Mouse (Mus musculus): ENCODE data around the gene Fgfr2.

Gene Fgfr2

DNA sequence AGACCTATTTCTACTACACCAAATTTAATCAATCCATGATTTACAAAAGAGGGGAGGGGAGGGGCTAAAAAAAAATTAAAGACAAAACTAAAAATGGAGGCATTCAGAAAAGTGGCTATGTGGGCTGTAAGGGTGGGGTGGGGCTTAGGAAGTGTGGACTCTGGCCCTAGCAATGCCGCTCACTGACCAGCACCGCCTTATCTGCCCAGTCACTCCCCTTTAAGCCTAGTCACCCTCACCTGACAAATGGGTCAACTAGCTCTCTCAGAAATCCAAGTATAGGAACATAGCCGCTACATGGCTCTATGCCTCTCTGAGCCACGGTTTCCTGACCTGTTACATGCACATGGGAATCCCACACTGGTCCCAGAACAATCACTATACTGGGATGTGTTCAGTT lies 336.1 kb downstream of the Fgfr2 start:
- in situ Hi-C loops (cut with MboI, MseI), result no loop called here

DNA sequence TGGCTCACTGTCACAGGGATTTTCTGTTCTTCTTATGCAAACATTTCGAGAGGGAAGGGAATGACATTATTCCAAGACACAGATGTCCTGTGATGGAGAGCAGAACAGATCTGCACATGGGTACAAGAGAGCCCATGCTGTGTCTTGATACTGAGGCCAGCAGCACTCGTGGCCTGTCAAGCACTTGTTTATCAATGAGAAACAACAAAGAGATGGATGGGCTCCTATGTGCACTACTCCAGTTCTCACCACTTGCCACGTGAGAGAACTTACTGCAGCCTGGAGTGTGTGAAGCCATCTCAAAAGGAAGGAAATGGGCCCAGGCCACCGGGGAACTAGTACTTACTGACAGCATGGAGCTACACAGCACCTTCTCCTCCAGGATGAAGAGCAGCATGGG lies 336.6 kb downstream of the Fgfr2 start:
- in situ Hi-C loops (cut with MboI, MseI), result no loop called here

DNA sequence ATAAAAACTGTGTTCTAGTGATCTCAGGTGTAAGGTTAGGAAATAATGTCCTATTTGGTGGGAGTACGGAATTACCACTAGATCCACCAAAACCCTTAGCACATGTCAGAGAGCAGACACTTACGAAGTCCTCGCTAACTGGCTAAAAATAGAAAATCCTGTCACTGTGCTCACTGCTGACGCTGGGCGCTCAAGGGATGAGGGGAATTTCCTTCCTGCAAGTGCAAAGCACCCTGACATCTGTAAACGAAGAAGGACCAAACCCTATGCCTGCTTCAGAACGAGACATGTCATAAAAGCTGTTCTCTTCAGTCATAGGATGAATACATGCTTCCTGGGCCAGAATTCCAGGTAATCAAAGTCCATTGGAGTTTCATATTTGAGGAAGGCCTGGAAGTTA lies 337.1 kb downstream of the Fgfr2 start:
- in situ Hi-C loops (cut with MboI, MseI), result no loop called here

DNA sequence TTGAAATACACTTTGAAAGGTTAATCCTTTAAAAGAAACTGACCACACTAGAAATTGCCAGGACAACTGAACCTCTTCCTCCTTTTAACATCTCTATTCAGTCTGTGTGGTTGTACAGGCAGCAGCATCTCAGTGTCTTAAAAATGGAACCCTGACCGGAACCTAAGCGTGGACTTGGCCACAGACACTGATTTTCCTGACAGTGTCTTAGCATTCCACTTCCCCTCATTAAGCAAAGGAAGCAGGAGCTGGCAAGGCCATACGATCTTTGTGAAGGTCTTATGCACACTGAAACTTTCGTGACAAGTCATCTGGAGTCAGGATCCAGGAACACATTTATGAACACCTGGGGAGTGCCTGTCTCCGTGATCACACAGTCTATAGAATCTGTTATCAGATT lies 339.0 kb downstream of the Fgfr2 start:
- in situ Hi-C loops (cut with MboI, MseI), result no loop called here

DNA sequence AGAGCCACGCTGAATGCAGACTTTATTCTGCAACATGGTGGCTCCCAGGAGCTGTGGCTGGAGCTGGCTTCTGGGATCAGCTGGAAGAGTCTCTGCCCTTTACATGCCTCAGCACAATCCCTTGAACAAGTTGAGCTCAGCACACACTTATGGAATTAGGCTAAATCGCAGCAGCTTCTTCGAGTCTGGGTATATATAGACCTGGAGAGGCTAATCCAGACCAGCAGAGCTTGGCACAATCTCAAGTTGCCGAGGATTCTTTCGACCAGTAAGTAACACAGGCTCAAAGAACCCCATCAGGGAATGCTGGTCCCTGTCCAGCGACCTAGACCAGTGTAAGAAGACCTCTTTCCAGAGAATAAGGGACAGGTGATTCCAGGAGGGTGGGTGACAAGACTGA lies 341.3 kb downstream of the Fgfr2 start:
- in situ Hi-C loops (cut with MboI, MseI), result no loop called here

DNA sequence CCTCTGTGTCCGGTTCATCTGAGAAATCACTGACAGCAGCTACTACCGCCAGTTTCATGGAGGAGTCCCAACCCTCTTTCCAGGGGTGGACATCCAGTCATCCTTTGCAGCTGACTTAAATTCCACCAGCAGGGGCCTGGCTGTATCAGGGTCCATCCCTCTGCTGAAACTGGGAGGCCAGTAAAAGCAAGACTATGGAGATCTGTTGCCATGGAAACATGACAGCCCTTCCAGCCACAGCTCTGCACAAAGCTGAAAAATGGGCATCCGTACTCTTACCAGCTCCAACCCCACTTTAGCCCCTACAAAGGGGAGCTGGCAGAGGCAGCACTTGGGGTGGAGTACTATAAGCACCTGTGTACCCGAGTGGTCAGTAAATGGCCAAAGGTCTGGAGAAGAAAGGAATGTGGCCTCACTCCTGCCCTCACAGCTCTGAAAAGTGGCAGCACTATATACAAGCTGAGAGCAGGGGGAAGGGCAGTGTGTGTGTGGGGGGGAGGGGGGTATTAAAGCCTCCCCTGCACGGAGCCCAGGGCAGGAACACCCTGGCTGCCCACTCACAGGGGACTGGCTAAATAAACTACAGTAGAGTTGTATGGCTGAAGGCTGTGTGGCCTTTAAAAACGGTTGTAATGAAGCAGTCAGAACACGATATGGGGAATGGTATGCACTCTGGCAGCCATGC lies 341.9 kb downstream of the Fgfr2 start:
- in situ Hi-C loops (cut with MboI, MseI), result no loop called here

DNA sequence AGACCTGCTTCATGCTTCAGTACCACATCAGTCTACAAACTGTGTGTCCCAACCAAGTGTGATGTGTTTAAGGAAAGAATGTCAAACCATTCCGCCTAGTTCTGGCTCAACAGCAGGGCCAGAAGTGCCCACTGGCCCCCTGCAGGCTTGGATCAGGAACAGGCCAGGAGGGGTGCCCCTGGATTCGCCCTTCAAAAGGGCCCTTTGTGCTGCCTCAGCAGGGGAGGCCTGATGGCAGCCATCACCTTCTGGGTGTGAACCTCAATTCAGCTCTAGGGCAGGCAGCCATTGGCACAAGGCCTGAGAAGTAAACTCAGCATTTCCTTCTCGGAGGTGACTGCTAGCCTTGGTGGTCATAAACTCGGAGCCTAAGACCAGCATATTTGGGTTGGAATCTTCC lies 342.5 kb downstream of the Fgfr2 start:
- in situ Hi-C loops (cut with MboI, MseI), result no loop called here

DNA sequence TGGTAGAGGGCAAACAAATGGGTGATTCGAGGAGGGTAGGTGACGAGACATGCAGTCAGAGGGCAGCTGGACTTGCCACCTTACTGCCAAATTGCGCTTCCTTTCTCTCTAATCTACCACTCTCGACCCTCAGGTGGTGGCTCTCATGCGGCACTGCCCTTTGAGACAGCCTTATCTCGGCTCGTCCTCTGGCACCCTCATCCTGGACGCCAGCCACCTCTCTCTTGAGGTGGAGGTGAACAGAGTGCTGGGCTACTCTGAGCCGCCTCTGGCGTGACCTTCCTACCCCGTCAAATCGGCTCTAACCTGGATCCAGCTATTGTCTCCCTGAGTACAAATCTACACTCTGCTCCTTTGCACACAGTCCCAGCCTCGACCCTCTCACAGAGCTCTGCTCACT lies 344.5 kb downstream of the Fgfr2 start:
- in situ Hi-C loops (cut with MboI, MseI), result no loop called here

DNA sequence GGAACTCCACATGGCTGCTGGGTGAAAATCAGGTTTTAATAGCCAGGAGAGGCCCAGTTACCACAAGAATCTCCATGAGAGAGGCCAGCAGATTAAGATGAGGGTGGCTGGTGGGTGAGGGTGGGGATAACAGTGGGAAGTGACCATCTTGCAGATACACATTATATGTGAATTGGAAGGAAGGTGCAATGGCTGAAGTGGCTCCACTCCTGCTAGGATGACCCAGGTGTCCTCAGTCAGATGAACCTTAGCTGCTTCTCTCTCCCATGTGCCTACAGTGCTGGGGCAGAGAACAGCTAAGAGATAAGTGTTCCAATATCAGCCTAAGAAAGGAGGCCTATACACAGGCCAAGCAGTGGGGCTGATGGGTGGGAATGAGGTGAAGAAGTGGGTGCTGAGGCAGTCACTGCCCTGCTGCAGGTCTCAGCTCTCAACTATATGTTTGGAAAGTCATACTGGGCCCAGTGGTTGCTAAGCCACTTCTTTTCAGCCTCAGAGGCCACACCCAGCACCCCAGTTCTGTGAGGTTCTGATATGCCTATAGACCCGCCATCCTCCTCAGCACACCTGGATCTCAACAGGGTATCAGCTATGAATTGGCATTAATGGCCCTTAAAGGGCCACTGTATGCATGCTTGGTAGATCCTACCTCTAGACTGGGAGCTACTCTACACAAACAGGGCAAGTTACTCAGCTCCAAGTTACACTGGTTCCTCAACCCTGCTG lies 345.3 kb downstream of the Fgfr2 start:
- in situ Hi-C loops (cut with MboI, MseI), result no loop called here

DNA sequence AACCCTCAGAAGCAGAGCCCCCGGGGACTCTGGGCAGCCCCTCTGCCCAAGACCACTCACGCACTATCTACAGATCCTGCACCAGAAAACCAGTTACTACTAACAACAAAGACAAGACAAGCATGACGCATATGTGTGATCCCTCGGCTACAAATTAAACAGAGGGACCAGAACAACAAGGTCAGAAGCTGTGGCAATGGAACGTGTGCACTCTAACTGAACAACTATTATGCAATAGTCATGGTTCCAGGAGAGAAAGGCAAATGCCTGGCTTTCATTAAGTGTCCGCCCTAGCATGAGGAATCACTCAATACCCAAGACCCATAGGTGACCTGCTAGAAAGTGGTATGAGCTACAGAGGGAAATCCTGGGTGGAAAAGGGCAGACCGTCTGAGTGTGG lies 346.0 kb downstream of the Fgfr2 start:
- in situ Hi-C loops (cut with MboI, MseI), result no loop called here

DNA sequence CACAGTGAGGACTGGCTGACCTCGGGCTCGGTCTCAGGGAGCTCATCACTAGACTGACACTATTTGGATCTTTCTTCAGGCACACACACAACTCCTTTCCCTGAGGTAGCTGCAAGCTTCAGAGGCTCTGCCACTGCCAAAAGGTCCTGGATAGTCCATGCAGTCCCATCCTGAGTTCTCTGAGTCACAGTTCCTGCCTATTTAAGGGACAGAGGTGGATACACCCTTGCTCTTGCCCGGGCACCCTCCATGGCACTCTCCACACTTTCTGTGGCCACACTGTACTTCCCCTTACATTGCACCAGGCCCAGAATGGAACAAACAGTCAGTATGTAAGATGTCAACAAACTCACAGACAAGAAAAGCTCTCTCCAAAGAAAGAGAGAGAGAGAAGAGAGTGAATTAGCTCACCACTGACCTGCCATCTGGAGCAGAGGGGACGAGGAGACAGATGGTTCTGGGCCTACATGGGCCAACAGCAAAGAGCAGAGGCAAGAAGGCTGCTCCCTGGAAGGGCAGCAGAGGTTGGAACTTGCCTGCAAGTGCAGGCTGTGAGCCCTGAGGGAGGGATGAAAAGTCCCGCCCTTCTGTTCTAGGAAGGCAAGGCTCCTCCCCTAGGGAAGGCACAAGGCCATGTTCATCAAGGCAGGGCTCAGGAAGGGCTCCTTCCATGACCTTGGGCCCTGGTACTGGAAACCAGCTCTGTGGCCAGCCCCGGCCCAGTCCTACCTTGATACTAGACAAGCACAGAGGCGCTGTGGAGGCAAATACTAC lies 346.6 kb downstream of the Fgfr2 start:
- in situ Hi-C loops (cut with MboI, MseI), result no loop called here

DNA sequence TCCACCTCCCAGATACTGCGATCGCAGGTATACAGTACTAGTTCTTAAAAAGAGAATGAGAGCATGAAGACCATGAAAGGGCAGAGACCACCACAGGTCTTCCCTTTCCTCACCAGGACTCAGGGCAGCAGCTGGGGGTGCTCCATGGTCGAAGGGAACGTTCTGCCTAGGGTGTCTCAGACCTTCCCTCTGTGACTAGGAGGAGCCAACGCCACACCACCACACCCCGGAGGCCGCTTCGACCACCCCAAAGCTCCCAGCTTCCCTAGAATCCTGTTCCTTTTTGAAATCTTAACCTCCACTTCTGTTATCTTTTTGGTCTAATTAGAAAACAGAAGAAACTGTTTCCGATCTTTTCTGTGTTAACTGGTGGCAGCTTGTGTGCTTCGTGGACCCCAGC lies 347.2 kb downstream of the Fgfr2 start:
- in situ Hi-C loops (cut with MboI, MseI), result no loop called here

DNA sequence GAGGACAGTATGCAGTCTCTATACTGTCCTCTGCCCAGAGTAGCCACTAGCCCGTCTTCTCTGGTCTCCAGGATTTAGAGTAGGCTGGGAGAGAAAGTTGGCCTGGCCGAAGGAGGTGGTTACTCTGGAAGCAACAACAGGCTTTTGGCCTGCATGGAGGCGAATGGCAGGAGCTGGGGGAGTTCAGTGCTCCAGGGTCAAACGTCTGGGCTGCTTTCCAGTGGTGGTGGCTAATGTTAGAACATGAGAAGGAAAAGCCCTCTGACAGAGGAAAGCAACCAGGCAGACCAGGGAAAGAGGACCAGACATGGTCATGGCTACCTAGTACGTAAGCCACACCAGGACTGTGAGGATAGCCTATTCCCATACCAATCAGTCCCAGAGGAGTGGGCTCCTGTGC lies 347.8 kb downstream of the Fgfr2 start:
- in situ Hi-C loops (cut with MboI, MseI), result no loop called here

DNA sequence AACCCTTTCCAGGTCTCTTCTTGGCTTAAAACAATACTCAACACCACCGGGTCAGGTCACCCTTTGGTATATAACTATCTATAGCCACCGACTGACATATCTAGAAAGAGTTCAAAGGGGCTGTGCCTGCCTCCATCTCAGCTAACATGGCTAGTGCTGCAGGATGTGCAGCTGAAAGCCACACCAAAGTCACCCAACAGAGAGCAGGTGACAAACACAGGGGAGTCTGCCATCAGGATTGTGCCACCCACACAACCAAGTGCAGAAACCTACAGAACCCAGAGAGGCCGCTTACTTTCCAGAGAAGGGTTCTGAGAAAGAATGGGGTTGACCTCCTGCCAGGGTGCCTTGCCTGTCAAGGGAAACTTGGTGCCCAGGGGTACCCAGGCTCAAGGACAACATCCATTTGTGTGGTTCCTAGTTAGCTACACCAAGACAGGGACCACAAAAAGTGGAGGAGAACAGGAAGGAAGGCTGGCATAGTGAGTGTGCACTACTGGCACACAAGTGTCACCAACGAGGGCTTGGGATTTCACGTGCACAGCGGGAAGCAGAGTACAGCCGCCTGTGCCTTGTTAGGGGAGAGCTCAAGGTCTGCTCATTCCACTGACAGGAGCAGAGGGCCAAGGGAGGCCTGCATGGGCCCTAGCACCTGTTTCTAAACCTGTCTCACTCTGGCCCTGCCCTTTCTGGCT lies 350.0 kb downstream of the Fgfr2 start:
- in situ Hi-C loops (cut with MboI, MseI), result loop anchor here in 1 of 2 experiments (25.0 kb wide), 1 partner anchor 1211 kb away; the partner anchor contains the start of gene Bub3

DNA sequence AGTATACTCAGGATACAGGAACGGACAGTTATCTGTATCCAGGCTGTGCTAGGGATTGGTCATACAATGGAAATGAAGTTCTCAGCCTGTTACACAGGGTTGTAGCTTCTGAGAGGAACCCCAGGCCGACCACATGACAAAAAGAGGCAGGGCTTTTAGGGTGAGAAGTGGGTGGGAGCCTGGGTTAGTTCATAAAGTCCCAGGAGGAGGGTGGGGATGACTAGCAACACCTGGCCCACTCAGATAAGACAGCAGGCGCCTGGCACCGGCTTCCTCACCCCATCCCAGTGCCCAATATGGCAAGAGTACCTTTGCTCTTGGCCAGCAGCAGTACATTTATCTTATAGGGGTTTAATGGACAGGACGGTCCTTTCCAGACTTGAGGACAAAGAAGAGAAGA lies 350.7 kb downstream of the Fgfr2 start:
- in situ Hi-C loops (cut with MboI, MseI), result loop anchor here in 1 of 2 experiments (25.0 kb wide), 1 partner anchor 1210 kb away; the partner anchor contains the start of gene Bub3

DNA sequence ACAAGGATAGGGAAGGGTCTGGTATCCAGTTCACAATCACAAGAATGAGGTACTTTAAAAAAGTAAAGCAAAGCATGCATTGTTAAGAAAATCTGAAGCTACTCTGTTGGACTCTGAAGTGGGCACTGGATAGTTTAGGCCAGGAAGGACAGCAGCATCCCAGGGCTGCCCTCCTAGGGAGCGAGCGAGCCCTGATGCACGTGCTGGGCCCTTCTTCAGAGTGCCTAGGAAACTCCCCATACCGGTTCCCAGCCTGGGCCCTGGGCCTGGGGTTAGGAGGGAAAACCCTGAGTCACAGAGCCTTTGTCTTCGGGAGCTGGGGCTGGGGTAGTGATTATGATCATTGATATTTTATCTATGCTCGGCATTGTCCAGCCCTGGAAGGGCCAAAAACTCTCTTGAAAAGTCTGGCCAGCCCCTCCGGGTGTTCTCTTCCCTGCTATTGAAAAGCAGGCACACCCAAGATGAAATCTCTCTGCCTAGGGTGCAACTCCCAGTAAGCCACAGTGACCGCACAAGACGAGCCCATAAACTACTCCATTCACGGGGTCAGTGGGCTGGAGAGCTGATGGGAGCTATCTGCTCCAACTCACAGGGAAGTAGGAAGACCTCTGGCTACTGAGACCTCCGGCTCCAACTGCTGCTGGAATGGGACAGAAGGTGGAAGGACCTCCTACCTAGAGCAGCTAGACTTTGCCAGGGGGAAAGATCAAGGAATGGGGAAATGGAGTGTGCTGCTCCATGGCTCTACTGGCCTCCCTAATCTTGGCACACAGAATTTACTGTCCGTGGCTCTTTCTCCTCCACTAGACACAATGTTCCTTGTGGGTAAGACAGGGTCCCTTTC lies 354.4 kb downstream of the Fgfr2 start:
- in situ Hi-C loops (cut with MboI, MseI), result loop anchor here (5.0 to 25.0 kb wide), 2 partner anchors 34 to 1206 kb away; partner anchors contain the start of gene Bub3 (in 1 of the 2)

DNA sequence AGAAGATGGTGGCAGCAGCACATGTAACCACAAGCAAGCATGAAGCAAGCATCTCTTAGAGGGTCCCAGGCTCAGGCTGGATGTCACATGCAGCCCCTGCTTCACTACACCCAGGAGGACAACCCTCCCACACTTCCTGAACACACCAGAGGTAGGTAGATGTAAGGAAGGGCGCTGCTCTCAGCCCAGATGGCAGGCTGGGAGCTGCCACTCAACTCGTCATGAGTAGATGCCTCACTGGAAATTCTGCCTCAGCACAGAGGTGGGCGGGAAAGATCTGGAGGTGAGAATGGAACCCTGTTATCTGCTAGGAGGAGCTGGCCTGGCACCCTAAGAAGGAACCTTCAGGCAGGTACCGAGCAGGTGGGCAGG lies 355.2 kb downstream of the Fgfr2 start:
- in situ Hi-C loops (cut with MboI, MseI), result loop anchor here (5.0 to 25.0 kb wide), 2 partner anchors 34 to 1206 kb away; partner anchors contain the start of gene Bub3 (in 1 of the 2)

DNA sequence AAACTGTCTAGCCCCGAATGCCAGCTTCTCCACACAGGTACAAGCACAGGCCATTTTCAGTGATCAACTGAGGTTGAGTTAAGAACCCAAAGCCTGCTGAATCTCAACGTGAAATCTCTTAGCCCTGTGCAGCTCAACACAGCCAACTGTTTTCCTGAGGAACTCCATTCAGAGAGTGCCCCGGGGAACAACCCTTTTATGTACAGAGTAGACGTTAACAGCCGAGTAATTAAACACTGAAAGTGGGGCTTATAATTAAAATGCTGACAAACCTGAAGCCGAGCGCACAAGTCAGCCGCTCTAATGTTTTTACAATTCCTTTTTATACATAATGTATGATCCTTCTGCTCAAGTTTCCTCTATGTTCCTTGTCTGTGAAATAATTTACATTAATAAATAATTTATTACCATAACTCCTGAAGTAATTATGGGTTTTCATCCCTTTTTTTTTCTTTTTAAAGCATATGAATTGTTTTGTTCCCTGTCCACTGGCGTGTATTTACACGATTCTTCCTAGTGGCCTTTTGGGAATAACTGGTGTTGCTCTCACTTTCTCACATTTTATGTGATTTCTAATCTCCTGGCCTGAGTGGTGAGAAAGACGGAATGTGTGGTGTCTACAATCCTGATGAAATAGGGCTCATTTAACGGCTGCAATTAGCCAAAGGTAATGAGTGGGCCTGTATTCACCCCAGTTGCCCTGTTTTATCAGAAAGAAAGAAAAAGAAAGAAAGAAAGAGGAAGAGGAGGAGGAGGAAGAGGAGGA lies 355.7 kb downstream of the Fgfr2 start:
- in situ Hi-C loops (cut with MboI, MseI), result loop anchor here (5.0 to 25.0 kb wide), 2 partner anchors 35 to 1205 kb away; partner anchors contain the start of gene Bub3 (in 1 of the 2)

DNA sequence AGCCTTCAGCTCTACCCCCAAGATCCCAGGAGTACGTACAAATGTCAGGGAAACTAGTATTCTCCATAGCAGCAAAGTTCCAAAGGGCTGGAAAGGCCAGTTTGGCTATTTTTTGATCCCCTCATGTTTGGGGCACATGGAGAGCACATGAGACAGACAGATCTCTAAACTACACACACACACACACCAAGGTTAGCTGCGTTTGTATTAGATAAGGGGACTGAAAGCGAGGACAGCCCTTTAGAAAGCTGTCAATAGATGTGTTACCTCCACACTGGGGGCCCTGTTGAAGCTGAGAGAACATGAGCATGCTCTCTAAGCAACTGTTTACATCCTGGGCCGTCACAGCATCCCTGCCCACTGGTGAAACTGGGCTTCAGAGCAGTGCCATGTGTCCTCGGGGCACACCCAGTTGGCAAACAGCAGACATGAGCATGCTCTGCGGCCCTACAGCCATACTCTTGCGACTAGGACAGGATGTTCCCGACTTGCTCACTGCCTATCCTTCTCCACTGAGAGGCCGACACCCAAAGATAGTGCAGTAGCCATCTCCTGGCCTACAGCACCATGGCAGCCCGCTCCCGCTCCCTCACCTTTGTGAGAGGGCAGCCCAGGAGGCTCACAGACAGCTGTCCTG lies 356.8 kb downstream of the Fgfr2 start:
- in situ Hi-C loops (cut with MboI, MseI), result loop anchor here (5.0 to 25.0 kb wide), 2 partner anchors 36 to 1204 kb away; partner anchors contain the start of gene Bub3 (in 1 of the 2)

Data from T-helper 17 cell (primary cell).